Mouse (Mus musculus): Measurements from ENCODE around the gene Prdm11. TPM values are rescaled to one million over a fixed set of nuclear protein-coding genes. Genes with fewer than 3 reads are reported as not detected.

Gene Prdm11
- polyA plus RNA-seq, 1 experiment: 4.6 TPM

- no peak for DNase-seq (ENCODE audit: low read depth)
These were observed 78.7 kb downstream of the Prdm11 start for GRCm38 (mm10) chr2:92967032-92967838.

GRCm38 (mm10) chr2:92966257-92966656 lies 79.7 kb downstream of the Prdm11 start:
- no peak for DNase-seq (ENCODE audit: low read depth)

GRCm38 (mm10) chr2:92964345-92964744 lies 81.6 kb downstream of the Prdm11 start:
- DNase-seq (ENCODE audit: low read depth): no peak

- DNase-seq (ENCODE audit: low read depth): no peak
These were observed 87.3 kb downstream of the Prdm11 start for GRCm38 (mm10) chr2:92958640-92959039.

- DNase-seq (ENCODE audit: low read depth): no peak
These were observed 89.0 kb downstream of the Prdm11 start for GRCm38 (mm10) chr2:92956943-92957342.

GRCm38 (mm10) chr2:92954404-92955114 lies 91.4 kb downstream of the Prdm11 start:
- DNase-seq (ENCODE audit: low read depth): no peak

GRCm38 (mm10) chr2:92953450-92953849 lies 92.5 kb downstream of the Prdm11 start:
- DNase-seq (ENCODE audit: low read depth): no peak

GRCm38 (mm10) chr2:92949518-92949917 lies 96.4 kb downstream of the Prdm11 start:
- DNase-seq (ENCODE audit: low read depth): no peak

GRCm38 (mm10) chr2:92948699-92949300 lies 97.2 kb downstream of the Prdm11 start:
- no peak for DNase-seq (ENCODE audit: low read depth)

GRCm38 (mm10) chr2:92947981-92948698 lies 97.8 kb downstream of the Prdm11 start:
- no peak for DNase-seq (ENCODE audit: low read depth)

- no peak for DNase-seq (ENCODE audit: low read depth)
These were observed 100.0 kb downstream of the Prdm11 start for GRCm38 (mm10) chr2:92945824-92946598.

- DNase-seq (ENCODE audit: low read depth): no peak
These were observed 100.7 kb downstream of the Prdm11 start for GRCm38 (mm10) chr2:92945125-92945746.

GRCm38 (mm10) chr2:92944356-92944755 lies 101.6 kb downstream of the Prdm11 start:
- no peak for DNase-seq (ENCODE audit: low read depth)

GRCm38 (mm10) chr2:92943406-92943805 lies 102.6 kb downstream of the Prdm11 start:
- DNase-seq (ENCODE audit: low read depth): no peak

- no peak for DNase-seq (ENCODE audit: low read depth)
These were observed 104.5 kb downstream of the Prdm11 start for GRCm38 (mm10) chr2:92941463-92941862.

- DNase-seq (ENCODE audit: low read depth): no peak
These were observed 105.0 kb downstream of the Prdm11 start for GRCm38 (mm10) chr2:92940963-92941362.

- DNase-seq (ENCODE audit: low read depth): no peak
These were observed 107.1 kb downstream of the Prdm11 start for GRCm38 (mm10) chr2:92938827-92939226.

- DNase-seq (ENCODE audit: low read depth): no peak
These were observed 107.9 kb downstream of the Prdm11 start for GRCm38 (mm10) chr2:92938063-92938462.

GRCm38 (mm10) chr2:92935483-92935882 lies 110.5 kb downstream of the Prdm11 start:
- no peak for DNase-seq (ENCODE audit: low read depth)

- no peak for DNase-seq (ENCODE audit: low read depth)
These were observed 111.5 kb downstream of the Prdm11 start for GRCm38 (mm10) chr2:92934312-92934982.
